Mouse (Mus musculus) limb, embryonic 14.5 days (tissue): ENCODE measurements around the gene Gse1. TPM values are rescaled to one million over a fixed set of nuclear protein-coding genes. Genes with fewer than 3 reads are reported as not detected.
A peak's percentile ranks its signal among the peaks of the same experiment; 100 is the strongest.

Source experiments
- ATAC-seq: fragments of 200-750 bp; cut with Nextera tagmentation; 2 replicates; pipeline ENCODE4 v1.8.0; 2017; ENCODE audit warnings: low read depth, moderate number of reproducible peaks, moderate TSS enrichment; ENCODE audit not compliant: low FRiP score
- DNase-seq: peaks from one replicate; pipeline ENCODE4 v3.0.0-alpha.2; 2015; ENCODE audit warnings: low spot score
- H3K27ac ChIP-seq: fragments of 300-500 bp; sonication (generic); replicated peaks from 2 replicates; pipeline ENCODE4 v1.5.1; 2014; ENCODE audit warnings: low read depth, mild to moderate bottlenecking, low read length, moderate library complexity, mixed read lengths
- H3K27me3 ChIP-seq: fragments of 300-500 bp; sonication (generic); 2 replicates; pipeline ENCODE4 v1.6.1; 2014; ENCODE audit warnings: low read length, mixed read lengths; ENCODE audit not compliant: control insufficient read depth, insufficient read depth
- H3K36me3 ChIP-seq: fragments of 300-500 bp; sonication (generic); 2 replicates; pipeline ENCODE4 v1.6.1; 2014; ENCODE audit warnings: mild to moderate bottlenecking, low read length, moderate library complexity, mixed read lengths; ENCODE audit not compliant: control insufficient read depth, insufficient read depth
- H3K4me1 ChIP-seq: fragments of 300-500 bp; sonication (generic); 2 replicates; pipeline ENCODE4 v1.6.1; 2014; ENCODE audit warnings: antibody characterized with exemption, low read length, mixed read lengths; ENCODE audit not compliant: control insufficient read depth, insufficient read depth
- H3K4me2 ChIP-seq: fragments of 300-500 bp; sonication (generic); replicated peaks from 2 replicates; pipeline ENCODE4 v1.6.1; 2014; ENCODE audit warnings: low read depth, mild to moderate bottlenecking, low read length, moderate library complexity; ENCODE audit not compliant: severe bottlenecking
- H3K4me3 ChIP-seq: fragments of 300-500 bp; sonication (generic); replicated peaks from 2 replicates; pipeline ENCODE4 v1.5.1; 2014; ENCODE audit warnings: low read length
- H3K9ac ChIP-seq: fragments of 300-500 bp; sonication (generic); 2 replicates; pipeline ENCODE4 v1.6.1; 2014; ENCODE audit warnings: mild to moderate bottlenecking, low read depth, low read length, moderate library complexity; ENCODE audit not compliant: severe bottlenecking
- H3K9me3 ChIP-seq: fragments of 300-500 bp; sonication (generic); 2 replicates; pipeline ENCODE4 v1.6.1; 2016; ENCODE audit warnings: low read length; ENCODE audit not compliant: control insufficient read depth
- POLR2A ChIP-seq: fragments of 200-500 bp; IDR thresholded peaks from 2 replicates; pipeline ENCODE4 v1.8.0; 2012; ENCODE audit warnings: inconsistent platforms, mild to moderate bottlenecking, moderate library complexity, borderline replicate concordance; ENCODE audit not compliant: insufficient read depth, insufficient read length; ENCODE audit errors: extremely low read depth
- WGBS: fragments of 180-500 bp; shearing (Covaris S2); extraction: QIAGEN DNeasy Blood & Tissue Kit; methylation state at CpG from one replicate; pipeline ENCODE4 v1.1.7; 2014; 5-methylcytosine and 5-hydroxymethylcytosine counted together
- polyA plus RNA-seq, 2 experiments: library from polyadenylated mRNA; depleted of rRNA in 1 of 2; stranded (reverse) in 1 of 2; unstranded in 1 of 2; fragments of >200 nt; fragmentation: Nextera tagmentation in 1 of 2; extraction: Ambion mirVana in 1 of 2; gene quantifications; 2 replicates each; pipeline versions ENCODE4 v1.2.1 to v1.2.3; 2012 to 2014

Gse1 gene
- polyA plus RNA-seq, 2 experiments = 10.3 to 32.6 TPM

DNA sequence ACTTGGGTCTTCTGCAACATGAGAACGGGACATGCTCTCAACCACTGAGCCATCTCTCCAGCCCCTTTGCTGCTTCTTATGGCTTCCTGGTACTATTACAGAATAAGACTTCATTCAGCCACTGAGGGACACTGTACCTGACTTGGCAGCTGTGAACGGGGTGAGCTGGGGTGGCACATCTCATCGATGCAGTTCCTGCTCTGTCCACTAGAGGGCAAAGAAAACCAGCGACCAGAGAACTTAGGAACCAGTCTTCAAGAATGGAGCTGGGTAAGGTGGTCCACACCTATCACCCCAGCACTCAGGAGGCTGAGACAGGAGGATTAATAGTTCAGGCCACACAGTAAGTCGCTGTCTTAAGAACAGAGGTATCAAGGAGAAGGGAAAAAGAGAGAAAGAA lies 367.7 kb downstream of the Gse1 start:
- Histone ChIP-seq H3K4me1 (peaks cover 3% of the 10 kb centered on the region; the same call in 1 of the 2 replicates), H3K4me2 (no peak overlapping the region), H3K4me3 (no peak overlapping the region), H3K9ac (no peak overlapping the region), H3K9me3 (no peaks in the 10 kb centered on the region), H3K27me3 (no peaks in the 10 kb centered on the region), H3K36me3 (no peaks in the 10 kb centered on the region), H3K27ac (no peak overlapping the region)
- peak; percentile 33 for DNase-seq
- no peak for TF ChIP-seq POLR2A
- ATAC-seq = no peak
- 8% methylated on average over 5 of the region's 5 CpGs for WGBS

DNA sequence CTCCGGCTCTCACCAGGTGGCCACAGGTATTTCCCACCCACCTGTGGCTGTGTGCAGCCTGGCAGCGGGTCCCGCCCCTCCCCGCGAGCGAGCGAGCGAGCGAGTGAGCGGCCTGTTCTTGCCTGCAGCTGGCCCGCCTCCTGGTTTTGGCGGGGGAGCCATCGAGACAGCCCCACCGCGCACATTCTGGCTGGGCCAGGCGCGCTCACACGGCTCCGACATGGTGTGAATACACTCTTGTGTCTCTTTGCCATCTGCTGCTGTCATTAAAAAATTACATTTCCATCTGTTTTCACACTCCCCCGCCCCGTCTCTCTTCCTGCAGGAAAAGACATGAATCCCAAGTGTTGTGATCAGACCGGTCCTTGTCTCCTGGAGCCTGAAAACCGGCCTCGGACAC lies 370.3 kb downstream of the Gse1 start:
- ATAC-seq (peak; percentile 72), DNase-seq (peak; percentile 49)
- H3K36me3 ChIP-seq = no peaks in the 10 kb centered on the region
- peak overlapping the region; percentile 16 for H3K4me3 ChIP-seq
- no peak overlapping the region for H3K27ac ChIP-seq
- H3K4me1 ChIP-seq = peaks cover 3% of the 10 kb centered on the region; the same call in 1 of the 2 replicates
- peak overlapping the region; percentile 39 for H3K4me2 ChIP-seq
- 0 out of 2 replicates have a peak overlapping the region, but pooled peaks have one; percentile 21 for H3K9ac ChIP-seq
- 22% methylated on average over 20 of the region's 24 CpGs for WGBS
- no peaks in the 10 kb centered on the region for H3K9me3 ChIP-seq
- no peaks in the 10 kb centered on the region for H3K27me3 ChIP-seq
- no peak for TF ChIP-seq POLR2A

DNA sequence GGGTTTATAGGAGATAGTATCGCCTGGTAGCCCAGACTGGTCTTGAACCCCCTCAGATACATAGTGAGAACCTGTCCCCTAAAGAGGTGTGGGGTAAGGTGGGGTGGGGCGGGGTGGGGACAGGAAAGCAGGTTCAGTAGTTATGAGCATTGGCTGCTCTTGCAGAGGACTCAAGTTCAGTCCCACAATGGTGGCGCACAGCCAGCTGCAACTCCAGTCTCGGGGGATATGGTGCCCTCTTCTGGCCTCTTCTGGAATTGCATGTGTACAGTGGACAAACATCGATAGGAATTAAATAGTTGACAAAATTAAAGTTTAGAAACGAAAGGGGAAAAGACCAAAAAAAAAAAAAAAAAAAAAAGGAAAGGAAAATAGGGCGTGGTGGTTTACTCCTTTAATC lies 371.2 kb downstream of the Gse1 start:
- H3K27ac ChIP-seq = no peak overlapping the region
- TF ChIP-seq POLR2A = no peak
- no peaks in the 10 kb centered on the region for H3K9me3 ChIP-seq
- H3K27me3 ChIP-seq = no peaks in the 10 kb centered on the region
- no peak overlapping the region for H3K4me3 ChIP-seq
- no peak for ATAC-seq
- WGBS = 55% methylated on average over 7 of the region's 7 CpGs
- no peak overlapping the region for H3K9ac ChIP-seq
- no peak overlapping the region for H3K4me2 ChIP-seq
- no peak for DNase-seq
- H3K4me1 ChIP-seq = peaks cover 3% of the 10 kb centered on the region; the same call in 1 of the 2 replicates
- no peaks in the 10 kb centered on the region for H3K36me3 ChIP-seq

DNA sequence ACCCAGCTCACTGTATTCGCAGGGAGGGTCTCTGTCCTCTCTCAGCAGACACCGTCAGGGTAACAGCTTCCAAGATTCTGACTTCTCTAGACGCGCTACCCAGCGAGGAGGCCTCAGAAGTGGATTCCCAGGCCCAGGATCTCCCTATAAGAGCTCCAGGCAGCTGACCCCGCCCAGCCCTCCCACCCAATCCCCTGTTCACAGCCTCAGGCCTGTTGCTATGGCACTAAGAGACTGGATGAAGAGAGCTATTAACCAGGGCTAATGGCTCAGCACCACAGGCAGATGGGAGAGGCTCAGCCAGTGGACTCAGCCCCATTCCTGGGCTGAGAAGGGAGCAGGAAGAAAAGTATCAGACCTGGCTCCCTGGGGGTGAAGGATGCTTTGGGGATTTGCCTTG lies 374.4 kb downstream of the Gse1 start:
- no peak for DNase-seq
- H3K9ac ChIP-seq = no peak overlapping the region
- peaks cover 3% of the 10 kb centered on the region; the same call in 1 of the 2 replicates for H3K4me1 ChIP-seq
- 29% methylated on average over 6 of the region's 6 CpGs for WGBS
- no peak overlapping the region for H3K4me2 ChIP-seq
- H3K36me3 ChIP-seq = no peaks in the 10 kb centered on the region
- no peaks in the 10 kb centered on the region for H3K27me3 ChIP-seq
- no peak overlapping the region for H3K4me3 ChIP-seq
- TF ChIP-seq POLR2A = no peak
- ATAC-seq = peak; percentile 48
- H3K27ac ChIP-seq = 0 out of 2 replicates have a peak overlapping the region, but pooled peaks have one; percentile 38
- no peaks in the 10 kb centered on the region for H3K9me3 ChIP-seq

- WGBS = 79% methylated on average over 9 of the region's 9 CpGs
- Histone ChIP-seq H3K9ac (no peak overlapping the region), H3K36me3 (no peaks in the 10 kb centered on the region), H3K27me3 (no peaks in the 10 kb centered on the region), H3K4me3 (no peak overlapping the region), H3K27ac (no peak overlapping the region), H3K4me2 (no peak overlapping the region), H3K4me1 (no peaks in the 10 kb centered on the region), H3K9me3 (no peaks in the 10 kb centered on the region)
- DNase-seq (no peak), ATAC-seq (no peak)
- no peak for TF ChIP-seq POLR2A
These were observed 379.2 kb downstream of the Gse1 start for GRCm38 (mm10) chr8:120607460-120607859.

- Histone ChIP-seq H3K27me3 (no peaks in the 10 kb centered on the region), H3K9ac (no peak overlapping the region), H3K4me2 (no peak overlapping the region), H3K4me1 (no peaks in the 10 kb centered on the region), H3K27ac (no peak overlapping the region), H3K9me3 (no peaks in the 10 kb centered on the region), H3K36me3 (no peaks in the 10 kb centered on the region), H3K4me3 (no peak overlapping the region)
- no peak for TF ChIP-seq POLR2A
- ATAC-seq (peak; percentile 67; the same call in 1 of the 2 replicates), DNase-seq (peak; percentile 53)
- 15% methylated on average over 7 of the region's 7 CpGs for WGBS
These were observed 379.6 kb downstream of the Gse1 start for GRCm38 (mm10) chr8:120607885-120608284.
